Mouse (Mus musculus): ENCODE results near the gene Tmc6. TPM values are rescaled to one million over a fixed set of nuclear protein-coding genes. Genes with fewer than 3 reads are reported as not detected.

Gene Tmc6
- polyA plus RNA-seq (2014; fragmentation: Nextera tagmentation; extraction: Ambion mirVana): 3.9 and 4.8 TPM in 2 replicates

GRCm38 (mm10) chr11:117781993-117782704 lies at the start of gene Tmc6, which contains the start of gene Tmc8:
Gene Tmc6, minus strand, starts transcription at chr11:117782198.
Gene Tmc8, plus strand, starts transcription at chr11:117782076.
- peak within 1 kb of the TSS; percentile 48 for H3K4me2 ChIP-seq (ENCODE audit: low read depth, low read length)
- H3K27me3 ChIP-seq (ENCODE audit: control insufficient read depth, insufficient read depth, low read length): no peaks in the 10 kb centered on the region; the same call in 1 of the 2 replicates
- no peak within 1 kb of the TSS; the same call in 1 of the 2 replicates for H3K27ac ChIP-seq (ENCODE audit: low read depth, low read length)
- peaks cover 27% of the 10 kb centered on the region for H3K4me1 ChIP-seq (ENCODE audit: control insufficient read depth, insufficient read depth, low read length)
- no peak for ATAC-seq (ENCODE audit: low read depth)
- WGBS: 42% methylated on average over 24 of the region's 24 CpGs
- H3K9me3 ChIP-seq (ENCODE audit: control insufficient read depth, low read length): no peaks in the 10 kb centered on the region
- H3K9ac ChIP-seq (replicated peaks; ENCODE audit: low read depth, low read length): peak within 1 kb of the TSS; percentile 28; the same call in 1 of the 2 replicates
- no peaks in the 10 kb centered on the region for H3K36me3 ChIP-seq (ENCODE audit: control insufficient read depth, insufficient read depth, low read length)
- H3K4me3 ChIP-seq (ENCODE audit: low read depth, low read length): peak within 1 kb of the TSS; percentile 13

GRCm38 (mm10) chr11:117830401-117830800 lies 48.4 kb upstream of the Tmc6 start:
- no peak overlapping the region for H3K27ac ChIP-seq (ENCODE audit: low read depth, low read length)
- H3K9me3 ChIP-seq (ENCODE audit: control insufficient read depth, low read length): no peaks in the 10 kb centered on the region
- H3K9ac ChIP-seq (replicated peaks; ENCODE audit: low read depth, low read length): no peak overlapping the region
- no peak for ATAC-seq (ENCODE audit: low read depth)
- no peak overlapping the region for H3K4me2 ChIP-seq (ENCODE audit: low read depth, low read length)
- H3K4me3 ChIP-seq (ENCODE audit: low read depth, low read length): no peak overlapping the region
- WGBS: 70% methylated on average over 9 of the region's 9 CpGs
- H3K36me3 ChIP-seq (ENCODE audit: control insufficient read depth, insufficient read depth, low read length): no peaks in the 10 kb centered on the region
- peaks cover 9% of the 10 kb centered on the region for H3K4me1 ChIP-seq (ENCODE audit: control insufficient read depth, insufficient read depth, low read length)
- no peaks in the 10 kb centered on the region for H3K27me3 ChIP-seq (ENCODE audit: control insufficient read depth, insufficient read depth, low read length)

- 73% methylated on average over 2 of the region's 2 CpGs for WGBS
- no peaks in the 10 kb centered on the region for H3K36me3 ChIP-seq (ENCODE audit: control insufficient read depth, insufficient read depth, low read length)
- no peak for ATAC-seq (ENCODE audit: low read depth)
- no peaks in the 10 kb centered on the region for H3K27me3 ChIP-seq (ENCODE audit: control insufficient read depth, insufficient read depth, low read length)
- peaks cover 14% of the 10 kb centered on the region for H3K4me1 ChIP-seq (ENCODE audit: control insufficient read depth, insufficient read depth, low read length)
- no peak overlapping the region for H3K4me2 ChIP-seq (ENCODE audit: low read depth, low read length)
- H3K9me3 ChIP-seq (ENCODE audit: control insufficient read depth, low read length): no peaks in the 10 kb centered on the region
- H3K9ac ChIP-seq (replicated peaks; ENCODE audit: low read depth, low read length): no peak overlapping the region
- H3K27ac ChIP-seq (ENCODE audit: low read depth, low read length): no peak overlapping the region
- H3K4me3 ChIP-seq (ENCODE audit: low read depth, low read length): no peak overlapping the region
These were observed 47.7 kb upstream of the Tmc6 start for GRCm38 (mm10) chr11:117829671-117830215.

- Histone ChIP-seq H3K4me3 (ENCODE audit: low read depth, low read length) (no peak overlapping the region), H3K9ac (replicated peaks; ENCODE audit: low read depth, low read length) (no peak overlapping the region), H3K36me3 (ENCODE audit: control insufficient read depth, insufficient read depth, low read length) (no peaks in the 10 kb centered on the region), H3K9me3 (ENCODE audit: control insufficient read depth, low read length) (no peaks in the 10 kb centered on the region), H3K27me3 (ENCODE audit: control insufficient read depth, insufficient read depth, low read length) (no peaks in the 10 kb centered on the region), H3K4me2 (ENCODE audit: low read depth, low read length) (no peak overlapping the region), H3K27ac (ENCODE audit: low read depth, low read length) (no peak overlapping the region), H3K4me1 (ENCODE audit: control insufficient read depth, insufficient read depth, low read length) (peaks cover 18% of the 10 kb centered on the region)
- no peak for ATAC-seq (ENCODE audit: low read depth)
- 60% methylated on average over 9 of the region's 9 CpGs for WGBS
These were observed 47.0 kb upstream of the Tmc6 start for GRCm38 (mm10) chr11:117828888-117829604.

- Histone ChIP-seq H3K27ac (ENCODE audit: low read depth, low read length) (no peak overlapping the region), H3K4me2 (ENCODE audit: low read depth, low read length) (no peak overlapping the region), H3K27me3 (ENCODE audit: control insufficient read depth, insufficient read depth, low read length) (no peaks in the 10 kb centered on the region), H3K36me3 (ENCODE audit: control insufficient read depth, insufficient read depth, low read length) (no peaks in the 10 kb centered on the region), H3K9ac (replicated peaks; ENCODE audit: low read depth, low read length) (no peak overlapping the region), H3K4me1 (ENCODE audit: control insufficient read depth, insufficient read depth, low read length) (peaks cover 18% of the 10 kb centered on the region), H3K4me3 (ENCODE audit: low read depth, low read length) (no peak overlapping the region), H3K9me3 (ENCODE audit: control insufficient read depth, low read length) (no peaks in the 10 kb centered on the region)
- 75% methylated on average over 18 of the region's 18 CpGs for WGBS
- ATAC-seq (ENCODE audit: low read depth): no peak
These were observed 46.3 kb upstream of the Tmc6 start for GRCm38 (mm10) chr11:117828149-117828887.

GRCm38 (mm10) chr11:117827386-117827785 lies 45.4 kb upstream of the Tmc6 start:
- H3K27ac ChIP-seq (ENCODE audit: low read depth, low read length): no peak overlapping the region
- H3K4me2 ChIP-seq (ENCODE audit: low read depth, low read length): no peak overlapping the region
- no peaks in the 10 kb centered on the region for H3K27me3 ChIP-seq (ENCODE audit: control insufficient read depth, insufficient read depth, low read length)
- no peak overlapping the region for H3K4me3 ChIP-seq (ENCODE audit: low read depth, low read length)
- no peak overlapping the region for H3K9ac ChIP-seq (replicated peaks; ENCODE audit: low read depth, low read length)
- peaks cover 21% of the 10 kb centered on the region for H3K4me1 ChIP-seq (ENCODE audit: control insufficient read depth, insufficient read depth, low read length)
- ATAC-seq (ENCODE audit: low read depth): no peak
- no peaks in the 10 kb centered on the region for H3K36me3 ChIP-seq (ENCODE audit: control insufficient read depth, insufficient read depth, low read length)
- H3K9me3 ChIP-seq (ENCODE audit: control insufficient read depth, low read length): no peaks in the 10 kb centered on the region
- 53% methylated on average over 3 of the region's 3 CpGs for WGBS

GRCm38 (mm10) chr11:117826916-117827315 lies 44.9 kb upstream of the Tmc6 start:
- H3K9me3 ChIP-seq (ENCODE audit: control insufficient read depth, low read length): no peaks in the 10 kb centered on the region
- H3K36me3 ChIP-seq (ENCODE audit: control insufficient read depth, insufficient read depth, low read length): no peaks in the 10 kb centered on the region
- no peaks in the 10 kb centered on the region for H3K27me3 ChIP-seq (ENCODE audit: control insufficient read depth, insufficient read depth, low read length)
- no peak overlapping the region for H3K4me2 ChIP-seq (ENCODE audit: low read depth, low read length)
- H3K27ac ChIP-seq (ENCODE audit: low read depth, low read length): no peak overlapping the region
- H3K4me3 ChIP-seq (ENCODE audit: low read depth, low read length): no peak overlapping the region
- H3K4me1 ChIP-seq (ENCODE audit: control insufficient read depth, insufficient read depth, low read length): peaks cover 21% of the 10 kb centered on the region
- no peak for ATAC-seq (ENCODE audit: low read depth)
- 79% methylated on average over 8 of the region's 8 CpGs for WGBS
- no peak overlapping the region for H3K9ac ChIP-seq (replicated peaks; ENCODE audit: low read depth, low read length)

- H3K9ac ChIP-seq (replicated peaks; ENCODE audit: low read depth, low read length): peak overlapping the region; percentile 54
- ATAC-seq (ENCODE audit: low read depth): no peak
- no peaks in the 10 kb centered on the region for H3K27me3 ChIP-seq (ENCODE audit: control insufficient read depth, insufficient read depth, low read length)
- H3K4me1 ChIP-seq (ENCODE audit: control insufficient read depth, insufficient read depth, low read length): peaks cover 21% of the 10 kb centered on the region
- peak overlapping the region; percentile 67 for H3K4me2 ChIP-seq (ENCODE audit: low read depth, low read length)
- peak overlapping the region; percentile 31 for H3K4me3 ChIP-seq (ENCODE audit: low read depth, low read length)
- 11% methylated on average over 5 of the region's 5 CpGs for WGBS
- H3K27ac ChIP-seq (ENCODE audit: low read depth, low read length): no peak overlapping the region
- no peaks in the 10 kb centered on the region for H3K9me3 ChIP-seq (ENCODE audit: control insufficient read depth, low read length)
- H3K36me3 ChIP-seq (ENCODE audit: control insufficient read depth, insufficient read depth, low read length): no peaks in the 10 kb centered on the region
These were observed 44.2 kb upstream of the Tmc6 start for GRCm38 (mm10) chr11:117826164-117826563.
